Mouse (Mus musculus) right cerebral cortex, adult 2 months (tissue): ENCODE measurements around the gene Ctsl.
A peak's percentile ranks its signal among the peaks of the same experiment; 100 is the strongest.

Source experiments
- DNase-seq, 2 experiments: peaks; one replicate each; pipeline ENCODE4 v3.0.0; 2021 to 2022; ENCODE audit warnings: low spot score in 2 of 2

Ctsl gene

DNA sequence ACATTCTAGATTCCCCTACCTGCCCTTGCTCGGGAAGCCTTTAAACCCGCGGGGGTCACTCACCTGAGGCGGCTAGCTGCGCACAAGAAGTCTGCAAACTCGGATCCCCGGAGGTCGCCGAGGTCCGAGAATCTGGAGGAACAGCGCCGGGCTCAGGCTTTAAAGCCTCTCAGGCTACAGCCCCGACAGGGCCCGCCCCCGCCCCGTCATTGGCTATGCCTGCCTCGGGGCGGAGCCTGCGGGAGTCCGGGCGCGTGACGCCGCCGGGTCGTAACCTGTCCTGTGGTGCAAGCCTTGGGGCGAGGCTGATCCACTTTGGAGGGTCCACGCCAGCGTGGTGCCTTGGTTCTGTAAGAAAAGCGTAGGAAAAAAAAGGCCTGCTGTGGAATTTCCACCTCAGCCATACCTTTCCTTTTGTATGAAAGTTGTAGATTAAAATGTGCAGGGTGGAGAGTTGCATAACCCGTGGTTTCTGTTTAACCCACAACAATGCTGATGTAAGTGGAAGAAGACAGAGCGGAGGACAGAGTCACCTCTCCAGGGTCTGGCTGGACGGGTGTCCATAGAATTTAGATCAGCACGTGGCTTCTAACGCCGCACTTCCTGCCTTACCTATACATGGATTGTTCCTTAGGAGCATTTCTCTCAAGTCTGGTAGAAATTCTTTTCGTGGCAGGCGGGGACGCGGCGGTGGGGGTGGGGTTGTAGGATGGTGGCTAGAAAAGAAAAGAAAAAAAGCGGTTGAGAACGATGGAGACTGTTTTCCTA lies at the start of gene Ctsl:
TSS of gene Ctsl (minus strand) at position 718 of the 768 bp plus-strand sequence.
- peak; percentile 87 to 94 for DNase-seq

DNA sequence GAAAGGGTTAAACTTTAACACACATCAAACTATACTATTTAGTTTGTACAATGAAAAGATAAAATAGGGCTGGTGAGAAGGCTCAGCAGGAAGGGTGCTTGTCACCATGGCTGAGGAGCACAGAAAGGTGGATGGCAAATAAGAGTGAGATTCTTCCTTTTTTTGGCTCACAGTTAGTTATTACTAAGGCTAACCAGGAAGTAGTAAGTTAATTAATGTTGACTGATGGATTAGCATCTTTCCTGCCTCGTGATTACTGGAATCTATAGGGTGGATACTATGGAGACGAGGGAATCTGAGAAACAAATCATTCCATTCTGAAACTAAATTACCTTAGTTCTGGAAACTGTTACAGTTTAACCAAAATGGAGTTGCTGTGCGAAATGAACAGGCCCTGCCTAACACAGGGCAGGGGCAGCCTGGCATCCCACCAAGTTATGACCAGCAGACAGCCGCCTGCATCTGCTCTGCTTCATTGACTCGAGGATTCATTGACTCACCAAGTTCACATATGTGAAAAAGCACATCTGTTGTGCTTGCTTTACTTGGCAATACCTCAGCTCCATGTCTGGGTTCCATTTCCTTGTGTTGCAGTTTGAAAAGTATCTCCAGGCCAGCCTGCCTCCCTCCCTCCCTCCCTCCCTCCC lies 46.4 kb upstream of the Ctsl start:
- DNase-seq: no peak

DNA sequence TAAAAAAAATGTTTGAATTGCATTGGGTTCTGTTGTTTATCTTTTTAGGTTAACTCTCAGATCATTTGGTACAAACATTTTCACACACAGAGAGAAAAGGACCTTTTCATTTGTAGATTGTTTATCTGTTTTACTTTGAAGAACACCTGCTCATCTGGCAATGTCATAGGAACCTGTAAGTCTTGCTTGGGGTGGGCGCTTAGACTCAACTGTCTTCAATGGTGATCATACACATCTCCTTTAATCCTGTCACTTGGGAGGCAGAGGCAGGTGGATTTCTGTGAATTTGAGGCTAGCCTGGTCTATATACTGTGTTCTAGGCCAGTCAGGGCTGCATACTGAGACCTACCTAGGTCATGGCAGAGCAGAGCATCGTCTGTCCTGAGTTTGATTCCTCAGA lies 45.0 kb upstream of the Ctsl start:
- DNase-seq: no peak

DNA sequence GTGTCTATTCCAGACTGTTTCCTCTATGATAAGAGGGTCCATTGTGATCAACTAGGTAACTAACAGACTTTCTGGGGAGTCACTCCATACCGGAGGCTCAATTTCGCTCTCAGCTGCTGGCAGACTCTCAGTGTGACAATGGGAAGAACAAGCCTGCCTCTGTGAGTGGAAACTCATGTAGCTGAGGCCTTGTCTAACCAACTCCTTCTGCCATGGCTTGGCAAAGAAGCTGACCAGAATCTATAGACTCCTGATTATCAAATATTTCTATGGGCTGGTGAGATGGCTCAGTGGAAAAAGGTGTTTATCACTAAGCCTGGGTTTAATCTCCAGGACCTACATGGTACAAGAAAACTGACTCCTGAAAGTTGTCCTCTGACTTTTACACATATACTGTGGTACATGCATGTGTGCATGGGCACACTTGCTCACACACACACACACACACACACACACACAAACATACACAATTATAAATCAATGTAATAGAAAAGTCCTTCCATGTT lies 42.1 kb upstream of the Ctsl start:
- no peak for DNase-seq

DNA sequence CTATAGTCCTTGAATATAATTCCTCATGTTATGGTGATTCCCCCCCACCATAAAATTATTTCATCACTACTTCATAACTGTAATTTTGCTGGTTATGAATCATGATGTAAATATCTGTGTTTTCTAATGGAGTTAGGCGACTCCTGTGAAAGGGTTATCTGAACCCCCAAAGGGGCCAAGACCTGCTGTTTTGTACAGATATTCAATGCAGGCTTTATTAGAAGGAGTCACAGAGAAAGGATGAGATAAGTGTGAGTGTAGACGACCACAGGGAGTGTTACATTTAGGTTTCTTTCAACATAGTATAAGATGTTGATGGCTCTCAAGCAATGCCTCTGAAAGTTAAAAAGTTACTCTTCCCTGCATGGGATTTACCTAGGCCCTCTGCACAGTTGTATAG lies 40.6 kb upstream of the Ctsl start:
- DNase-seq: no peak

DNA sequence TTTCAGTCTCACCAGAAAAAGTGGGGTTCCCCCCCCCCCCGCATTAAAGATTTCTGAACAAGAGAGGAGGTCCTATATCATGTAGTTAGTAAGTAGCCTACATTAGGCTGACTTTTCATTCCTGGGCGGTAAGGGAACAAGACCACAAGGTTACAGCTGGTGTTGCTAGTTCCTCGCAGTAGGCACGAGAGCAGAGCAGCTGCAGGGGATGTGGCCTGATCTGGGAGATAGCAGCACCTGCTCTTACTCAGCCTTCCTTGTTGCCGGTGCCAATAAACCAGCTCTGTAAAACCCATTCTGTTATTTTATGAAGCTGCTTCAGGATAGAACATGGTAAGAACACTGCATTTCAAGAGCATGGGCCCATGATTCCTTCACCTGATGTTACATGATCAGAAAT lies 39.9 kb upstream of the Ctsl start:
- no peak for DNase-seq

DNA sequence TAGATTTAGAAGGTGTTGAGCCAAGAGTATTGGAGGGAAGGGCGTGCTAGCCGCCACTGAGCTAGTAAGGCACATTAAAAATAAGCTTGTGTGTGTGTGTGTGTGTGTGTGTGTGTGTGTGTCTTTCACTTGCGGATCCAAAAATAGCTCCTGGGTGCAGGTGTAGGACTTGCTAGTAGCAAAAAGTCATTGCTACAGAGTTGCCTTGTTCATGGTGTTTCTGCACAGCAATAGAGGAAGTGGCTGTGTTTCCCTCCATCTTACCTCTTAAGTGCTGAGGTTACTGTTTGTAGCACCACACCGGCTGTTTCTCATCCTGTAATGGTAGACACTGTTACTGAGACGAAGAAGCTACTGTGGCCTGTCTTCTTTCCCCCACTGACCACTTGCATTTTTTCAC lies 37.3 kb upstream of the Ctsl start:
- DNase-seq: no peak

DNA sequence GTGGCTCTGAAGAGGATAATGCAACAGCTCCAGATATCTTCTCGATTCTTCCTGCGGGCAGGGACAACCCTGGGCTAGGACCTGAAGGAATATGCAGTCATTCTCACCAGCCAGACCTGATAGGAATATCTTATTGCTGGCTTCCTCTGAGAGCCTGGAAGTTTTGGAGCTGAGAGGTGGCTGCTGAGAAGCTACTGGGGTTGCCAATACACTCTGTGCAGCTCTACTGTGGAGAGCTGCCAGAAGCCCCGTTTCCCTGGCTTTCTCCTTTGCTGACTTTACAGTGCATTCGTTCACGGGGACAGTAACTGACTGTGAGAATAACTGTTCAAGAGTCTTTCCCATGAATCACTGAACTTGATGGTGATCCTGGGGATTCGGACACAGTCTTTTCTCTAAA lies 34.9 kb upstream of the Ctsl start:
- no peak for DNase-seq

DNA sequence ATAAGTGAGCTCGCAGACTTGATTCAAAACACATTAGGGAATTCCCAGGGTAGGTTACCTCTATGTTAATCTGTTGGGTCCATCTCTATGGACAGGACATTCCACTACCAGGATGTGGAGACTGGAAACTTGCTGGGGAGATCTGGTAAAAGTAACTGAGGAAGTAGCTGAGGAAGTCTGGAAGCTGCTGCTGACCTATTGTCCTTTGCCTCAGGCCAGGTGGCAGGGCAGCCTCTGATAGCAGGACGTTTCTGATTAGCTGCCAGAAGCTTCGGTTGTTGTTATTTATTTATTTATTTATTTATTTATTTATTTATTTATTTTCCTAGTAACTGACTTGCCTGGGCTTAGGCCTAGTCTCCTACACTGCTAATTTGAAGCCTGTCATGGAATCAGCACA lies 32.8 kb upstream of the Ctsl start:
- DNase-seq: no peak

DNA sequence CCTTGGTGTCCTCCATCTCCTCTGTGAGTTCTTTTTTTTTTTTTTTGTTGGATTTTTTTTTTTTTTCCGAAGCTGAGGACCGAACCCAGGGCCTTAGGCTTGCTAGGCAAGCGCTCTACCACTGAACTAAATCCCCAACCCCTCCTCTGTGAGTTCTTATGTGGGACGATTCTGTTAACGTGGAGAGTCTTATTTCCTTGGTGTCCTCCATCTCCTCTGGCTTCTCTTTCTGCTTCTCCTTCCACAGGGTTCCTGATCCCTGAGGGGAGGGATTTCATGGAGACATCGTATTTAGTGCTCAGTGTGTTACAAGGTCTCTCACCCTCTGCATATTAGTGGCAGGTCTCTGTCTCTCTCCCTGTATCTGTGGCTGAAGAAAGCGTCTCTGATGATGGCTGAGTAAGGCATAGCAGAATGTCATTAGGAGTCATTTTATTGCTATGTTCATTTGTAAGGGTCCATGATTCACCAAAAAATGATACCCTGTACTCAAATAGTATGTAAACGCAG lies 32.3 kb upstream of the Ctsl start:
- DNase-seq: no peak

DNA sequence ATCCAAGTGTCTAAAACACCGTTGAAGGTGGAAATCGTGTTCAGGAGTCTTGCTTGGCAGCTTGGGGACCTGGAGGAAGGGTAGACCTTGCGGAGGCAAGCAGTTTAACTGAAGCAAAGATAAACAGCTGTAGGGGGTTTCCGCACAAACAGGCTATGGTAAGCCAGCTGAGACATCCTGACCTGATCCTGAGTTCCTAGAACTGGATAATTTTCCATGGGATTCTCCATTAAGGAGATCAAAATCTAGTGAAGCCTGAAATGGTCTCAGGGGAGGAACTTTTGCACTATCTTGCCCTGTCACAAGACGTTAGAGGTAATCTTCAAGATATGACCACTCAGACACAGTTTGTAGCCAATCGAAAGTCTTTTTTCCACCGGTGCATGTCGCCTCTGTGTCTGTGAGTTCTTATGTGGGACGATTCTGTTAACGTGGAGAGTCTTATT lies 31.8 kb upstream of the Ctsl start:
- no peak for DNase-seq

DNA sequence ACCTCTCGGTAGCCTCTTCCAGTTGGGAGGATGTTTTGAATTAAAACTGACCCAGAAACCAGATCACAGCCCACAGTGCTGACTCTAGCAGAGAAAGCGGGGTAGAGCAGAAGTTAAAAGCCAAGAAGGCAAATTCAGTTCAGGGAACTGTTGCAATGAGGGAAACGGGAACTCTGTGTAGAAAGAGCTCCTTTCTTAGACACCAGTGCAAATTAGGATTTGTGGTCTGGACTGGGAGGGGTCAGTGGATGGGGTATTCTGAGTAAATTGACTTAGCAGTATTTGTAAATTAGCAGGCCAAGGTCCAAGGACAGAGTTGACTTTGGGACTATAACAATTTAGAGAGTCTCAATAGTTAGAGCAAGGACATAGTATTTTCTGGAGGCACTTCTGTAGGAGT lies 31.3 kb upstream of the Ctsl start:
- DNase-seq: no peak

DNA sequence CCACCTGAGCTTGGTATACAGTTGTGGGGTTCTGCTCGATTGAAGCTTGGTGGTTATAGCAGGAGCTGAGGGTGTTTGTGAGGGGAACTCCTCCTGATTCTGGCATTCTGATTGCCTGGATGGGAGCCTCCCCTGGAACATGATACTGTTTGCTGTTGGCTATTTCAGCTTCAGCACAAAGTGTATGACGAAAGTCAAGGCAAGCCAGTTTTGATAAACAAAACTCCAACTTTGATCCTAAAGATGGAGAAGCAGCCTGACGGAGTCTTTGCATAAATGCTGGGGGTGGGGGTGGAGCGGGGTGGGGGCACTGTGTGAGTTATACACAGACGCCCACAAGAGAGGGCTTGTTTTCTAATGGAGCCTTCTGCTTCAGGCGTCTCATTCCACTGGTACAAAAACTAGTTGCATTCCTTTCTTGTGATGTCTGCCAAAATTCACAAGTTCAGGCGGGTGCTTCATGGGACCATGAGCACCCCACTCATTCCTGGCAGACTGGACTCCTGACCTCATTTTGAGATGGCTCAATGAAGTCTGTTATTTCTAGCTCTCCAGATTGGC lies 30.2 kb upstream of the Ctsl start:
- DNase-seq: no peak

DNA sequence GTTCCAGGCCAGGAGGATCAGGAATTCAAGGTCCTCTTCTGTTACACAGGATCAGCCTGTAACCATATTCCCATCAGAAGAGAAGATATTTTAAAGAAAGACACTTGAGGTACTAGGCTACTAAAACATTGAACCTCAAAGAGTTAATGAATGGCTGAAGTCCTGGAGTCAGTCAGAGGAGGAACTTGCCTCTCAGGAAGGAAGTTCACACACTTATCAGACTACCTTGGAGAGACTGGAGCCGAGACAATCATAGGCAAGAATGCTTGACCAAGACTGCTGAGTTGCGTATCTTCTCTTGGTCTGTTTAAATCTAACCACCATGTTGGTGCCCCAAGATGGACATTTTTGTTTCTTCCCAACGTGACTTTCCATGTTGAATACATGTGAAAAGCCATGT lies 29.2 kb upstream of the Ctsl start:
- no peak for DNase-seq

DNA sequence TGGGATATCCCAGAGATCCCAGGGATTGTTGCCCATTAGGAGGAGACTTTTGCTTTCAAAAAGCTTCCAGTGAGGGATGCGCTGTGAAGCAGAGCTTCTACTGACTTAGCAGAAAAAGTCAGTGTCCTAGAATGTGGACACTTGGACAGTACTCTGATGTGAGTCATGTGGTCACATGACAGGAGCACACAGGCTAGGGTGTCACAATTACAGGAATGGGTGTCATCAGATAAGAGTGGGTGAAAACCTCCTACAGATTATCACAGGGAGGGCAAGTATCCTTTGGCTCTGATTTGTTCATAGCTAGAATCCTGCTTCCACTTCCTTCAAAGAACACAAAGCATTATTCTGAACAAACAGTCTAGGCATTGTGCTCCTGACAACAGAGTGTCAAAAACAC lies 27.4 kb upstream of the Ctsl start:
- no peak for DNase-seq

DNA sequence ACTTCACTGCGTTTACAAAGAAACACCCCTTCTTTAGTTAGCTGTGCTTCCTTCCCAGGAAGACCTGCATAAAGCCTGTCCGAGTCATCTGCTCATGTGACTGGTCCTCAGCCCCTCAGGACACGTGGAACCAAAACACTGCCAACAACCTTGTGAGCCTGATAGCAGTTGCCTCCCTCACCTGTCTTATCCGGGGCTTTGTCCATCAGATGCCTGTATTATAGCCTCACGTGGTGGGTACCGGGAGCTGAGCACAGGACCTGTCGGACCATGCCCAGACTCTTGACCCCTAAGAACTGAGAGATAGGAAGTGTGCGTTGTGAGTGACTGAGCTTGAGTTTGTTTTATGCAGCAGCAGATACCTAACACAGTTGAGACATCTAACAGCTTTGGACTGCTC lies 26.3 kb upstream of the Ctsl start:
- DNase-seq: no peak

DNA sequence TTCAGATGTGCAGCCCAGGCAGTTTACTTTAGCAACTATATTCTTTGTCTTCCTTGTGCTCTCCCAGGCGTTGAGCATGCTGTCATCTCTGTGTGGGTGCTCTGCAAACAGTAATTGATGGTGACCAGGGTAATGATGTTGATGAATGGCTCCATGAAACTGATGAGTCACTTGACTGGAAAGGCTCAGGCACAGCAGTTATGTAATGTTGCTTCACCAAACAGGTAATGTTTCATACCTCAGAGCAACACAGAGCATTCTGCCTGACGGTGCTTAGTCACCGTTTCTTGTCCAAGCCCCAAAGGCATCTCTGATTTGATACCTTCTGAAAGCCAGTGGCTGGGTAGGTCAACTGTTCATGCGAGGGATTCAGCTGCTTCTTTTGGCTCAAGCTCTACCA lies 17.7 kb upstream of the Ctsl start:
- DNase-seq: no peak

DNA sequence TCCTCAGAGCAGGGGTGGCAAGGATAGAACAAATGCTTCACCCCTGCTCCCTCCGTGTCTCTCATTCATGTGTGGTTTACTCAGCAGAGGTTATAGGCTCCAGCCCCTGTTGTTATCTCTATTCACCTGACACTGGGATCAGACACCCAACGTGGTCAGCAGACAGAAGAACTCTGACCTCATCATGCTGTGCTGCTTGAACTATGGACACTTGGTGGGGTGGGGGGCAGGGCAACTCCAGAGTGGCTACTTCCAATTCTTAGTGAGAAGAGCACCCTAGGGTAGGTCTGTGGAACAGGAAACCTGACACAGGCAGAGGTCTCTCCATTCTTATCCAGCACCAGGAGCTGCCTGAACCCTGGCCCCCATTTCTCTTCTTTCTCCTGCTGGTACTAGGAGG lies 15.4 kb upstream of the Ctsl start:
- DNase-seq: no peak

DNA sequence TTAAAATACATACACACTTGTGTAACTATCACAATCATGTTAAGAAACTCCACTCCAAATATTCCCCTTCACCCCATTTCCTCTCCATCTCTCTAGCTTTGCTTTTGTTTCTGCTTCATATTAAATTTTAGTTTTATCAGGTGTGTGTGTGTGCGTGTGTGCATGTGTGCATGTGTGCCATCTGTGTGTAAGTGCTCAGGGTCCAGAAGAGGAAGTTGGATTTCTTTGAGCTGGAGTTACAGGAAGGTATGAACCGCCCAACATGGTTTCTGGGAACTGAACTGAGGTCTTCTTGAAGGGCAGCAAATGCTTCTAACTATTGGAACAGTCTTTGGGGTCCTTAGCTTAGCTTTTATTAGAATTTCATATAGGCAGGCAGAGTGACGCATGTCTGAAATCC lies 14.2 kb upstream of the Ctsl start:
- DNase-seq: no peak

DNA sequence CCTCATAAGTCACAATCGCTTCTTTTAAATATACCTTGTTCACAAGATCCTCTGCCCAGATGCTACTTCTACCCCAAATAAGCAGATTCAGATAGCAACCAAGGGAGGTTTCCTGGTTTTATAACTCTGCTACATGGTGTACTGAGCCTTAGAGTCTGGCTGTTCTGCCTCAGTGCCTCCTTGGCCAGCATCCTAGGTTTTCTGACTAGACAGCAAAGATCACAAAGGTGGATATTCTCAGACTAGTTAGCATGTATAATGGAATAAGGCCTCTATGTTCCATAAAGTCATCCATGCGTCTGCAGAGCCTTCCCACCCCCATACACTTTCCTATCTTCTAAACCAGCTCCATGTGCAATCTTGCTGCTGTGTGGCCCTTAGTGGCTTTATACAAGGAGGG lies 9.6 kb upstream of the Ctsl start:
- DNase-seq: no peak

DNA sequence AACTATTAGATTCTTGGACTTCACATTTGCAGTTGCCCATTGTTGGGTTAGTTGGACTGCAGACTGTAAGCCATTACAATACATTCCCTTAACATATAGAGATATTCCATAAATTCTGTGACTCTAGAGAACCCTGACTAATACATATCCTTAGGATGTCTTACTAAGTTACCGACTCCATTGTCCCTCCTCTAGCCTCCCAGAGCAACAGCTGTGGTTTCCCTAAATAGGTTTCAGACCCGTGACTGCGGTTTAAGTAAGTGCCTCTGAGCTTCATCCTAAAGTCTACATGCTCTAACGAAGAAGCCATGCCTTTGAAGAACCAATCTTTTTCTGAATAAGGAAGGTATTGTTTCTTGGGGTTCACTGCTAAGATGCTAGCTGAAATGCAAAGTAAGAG lies 7.9 kb upstream of the Ctsl start:
- no peak for DNase-seq

DNA sequence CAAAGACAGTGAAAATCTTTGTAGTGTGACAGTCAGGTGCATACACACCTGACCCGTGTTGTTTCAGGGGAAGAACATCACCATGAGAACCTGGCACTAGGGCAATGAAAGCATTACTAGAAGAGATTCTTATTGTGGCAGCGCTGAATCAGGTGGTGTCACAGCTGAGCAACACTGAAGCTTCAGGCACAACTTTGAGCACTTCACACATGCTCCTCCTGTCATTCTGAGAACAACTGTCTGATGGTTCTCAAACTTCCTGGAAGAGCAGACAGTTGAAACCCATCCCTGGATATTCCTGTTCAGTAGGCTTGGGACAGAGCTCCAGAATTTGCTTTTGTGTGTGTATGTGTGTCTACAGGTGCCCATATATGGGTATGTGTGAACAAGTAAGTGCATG lies 5.8 kb upstream of the Ctsl start:
- DNase-seq: no peak

DNA sequence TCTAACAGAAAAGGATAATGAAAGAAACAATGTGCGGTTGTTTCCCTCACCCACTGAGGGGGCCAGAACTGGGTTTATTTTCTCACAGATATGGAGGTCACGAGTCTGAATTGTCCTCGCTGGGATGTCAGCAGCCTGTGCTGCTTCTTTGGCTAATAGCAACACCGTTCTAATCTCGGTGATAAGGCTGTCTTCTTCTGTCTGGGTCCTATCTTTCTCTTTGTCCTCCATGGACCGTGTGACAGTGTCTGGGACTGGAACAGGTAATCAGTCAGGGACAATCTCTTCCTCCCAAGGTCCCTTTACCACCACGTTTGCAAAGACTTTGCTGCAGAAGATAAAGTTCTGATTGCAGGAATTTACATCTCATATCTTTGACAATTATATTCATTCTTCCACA lies 4.5 kb upstream of the Ctsl start:
- no peak for DNase-seq
